Mouse (Mus musculus) lung, embryonic 14.5 days (tissue): ENCODE results near the gene 1700016H13Rik. TPM values are rescaled to one million over a fixed set of nuclear protein-coding genes. Genes with fewer than 3 reads are reported as not detected.
A peak's percentile ranks its signal among the peaks of the same experiment; 100 is the strongest.

ENCODE experiments used
- ATAC-seq: fragments of 200-750 bp; cut with Nextera tagmentation; 2 replicates; pipeline ENCODE4 v1.8.0; 2017; ENCODE audit warnings: mild to moderate bottlenecking, moderate TSS enrichment, moderate library complexity; ENCODE audit not compliant: insufficient read depth
- DNase-seq: peaks from one replicate; pipeline ENCODE4 v3.0.0-alpha.2; 2015
- H3K27ac ChIP-seq: fragments of 300-500 bp; sonication (generic); 2 replicates; pipeline ENCODE4 v1.5.1; 2014; ENCODE audit warnings: low read depth, mild to moderate bottlenecking, moderate library complexity
- H3K27me3 ChIP-seq: fragments of 300-500 bp; sonication (generic); 2 replicates; pipeline ENCODE4 v1.6.1; 2014; ENCODE audit warnings: low read length, control low read depth; ENCODE audit not compliant: insufficient read depth
- H3K36me3 ChIP-seq: fragments of 300-500 bp; sonication (generic); 2 replicates; pipeline ENCODE4 v1.6.1; 2014; ENCODE audit warnings: control low read depth; ENCODE audit not compliant: insufficient read depth
- H3K4me1 ChIP-seq: fragments of 300-500 bp; sonication (generic); 2 replicates; pipeline ENCODE4 v1.6.1; 2014; ENCODE audit warnings: antibody characterized with exemption, control low read depth; ENCODE audit not compliant: insufficient read depth
- H3K4me2 ChIP-seq: fragments of 300-500 bp; sonication (generic); 2 replicates; pipeline ENCODE4 v1.6.1; 2014; ENCODE audit warnings: mild to moderate bottlenecking
- H3K4me3 ChIP-seq: fragments of 300-500 bp; sonication (generic); 2 replicates; pipeline ENCODE4 v1.5.1; 2014; ENCODE audit warnings: low read depth, low read length
- H3K9ac ChIP-seq: fragments of 300-500 bp; sonication (generic); 2 replicates; pipeline ENCODE4 v1.6.1; 2014
- H3K9me3 ChIP-seq: fragments of 300-500 bp; sonication (generic); 2 replicates; pipeline ENCODE4 v1.6.1; 2016; ENCODE audit warnings: low read depth, low read length, control low read depth
- CTCF ChIP-seq: IDR thresholded peaks from 2 replicates; pipeline ENCODE4 v1.5.1; 2016; ENCODE audit warnings: antibody characterized with exemption, low read depth
- WGBS: fragments of 180-500 bp; shearing (Covaris S2); extraction: QIAGEN DNeasy Blood & Tissue Kit; methylation state at CpG from one replicate; pipeline ENCODE4 v1.1.7; 2014; 5-methylcytosine and 5-hydroxymethylcytosine counted together
- polyA plus RNA-seq: library from polyadenylated mRNA; unstranded; fragments of >200 nt; fragmentation: Nextera tagmentation; extraction: Ambion mirVana; gene quantifications from 2 replicates; pipeline ENCODE4 v1.2.1, GENCODE M21; 2014

1700016H13Rik gene
- polyA plus RNA-seq, 1 experiment from 2014 or later, result 0.45 TPM

DNA sequence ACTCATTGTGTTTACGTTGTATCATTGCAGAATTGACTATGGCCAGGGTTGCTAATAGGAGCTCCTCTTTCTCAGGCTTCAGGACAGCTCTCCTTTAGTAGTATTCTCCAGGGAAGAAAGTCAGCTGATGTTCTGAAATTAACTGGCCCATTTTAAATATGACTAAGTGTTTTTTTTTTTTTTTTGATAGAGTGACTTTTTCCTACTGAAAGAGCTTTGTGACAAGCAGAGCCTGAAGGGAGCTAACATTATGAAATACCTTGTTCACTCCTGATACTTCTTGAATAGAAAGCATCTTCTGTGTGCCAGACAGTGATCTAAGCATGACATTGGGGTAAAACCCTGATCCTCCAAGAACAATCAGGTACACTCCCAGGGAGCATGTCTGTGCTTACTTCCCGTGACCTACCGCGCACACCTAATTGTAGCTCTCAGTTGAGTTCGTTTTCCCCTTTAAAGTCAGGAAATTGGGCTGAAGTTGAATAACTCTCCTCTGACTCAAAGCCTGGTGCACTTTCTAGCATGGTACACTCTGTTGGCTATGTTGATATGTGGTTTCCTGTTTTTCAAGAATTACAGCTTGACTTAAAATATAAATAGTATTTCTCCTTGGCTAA, 42.2 kb upstream of the 1700016H13Rik start:
- H3K9me3 ChIP-seq, result no peaks in the 10 kb centered on the region
- 80% methylated on average over 5 of the region's 5 CpGs for WGBS
- ATAC-seq, result no peak
- H3K4me1 ChIP-seq, result no peaks in the 10 kb centered on the region
- H3K27ac ChIP-seq, result no peak overlapping the region
- no peak overlapping the region for H3K4me3 ChIP-seq
- H3K27me3 ChIP-seq, result peaks cover 13% of the 10 kb centered on the region
- H3K9ac ChIP-seq, result no peak overlapping the region
- no peak for DNase-seq
- no peak for TF ChIP-seq CTCF
- no peaks in the 10 kb centered on the region for H3K36me3 ChIP-seq
- no peak overlapping the region for H3K4me2 ChIP-seq

DNA sequence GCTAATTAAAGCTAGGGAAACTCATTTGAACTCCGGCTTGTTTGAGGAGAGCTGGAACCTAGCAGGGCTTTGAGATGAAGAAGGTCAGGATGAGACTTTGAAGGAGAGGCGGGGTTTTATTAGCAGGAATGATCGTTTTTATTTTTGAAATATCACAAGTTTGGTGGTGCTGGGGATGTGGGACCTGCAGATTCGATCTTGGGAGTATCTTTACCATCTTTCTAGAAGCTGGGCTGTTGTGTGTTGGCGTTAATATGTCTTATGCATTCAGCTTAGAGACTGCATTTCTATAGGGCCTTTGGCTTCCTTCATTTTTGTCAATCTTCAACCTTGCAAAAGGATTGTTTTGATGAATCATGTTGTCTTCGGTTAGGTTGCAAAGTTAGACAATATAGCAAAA, 38.3 kb upstream of the 1700016H13Rik start:
- H3K27ac ChIP-seq, result no peak overlapping the region
- no peaks in the 10 kb centered on the region for H3K9me3 ChIP-seq
- H3K36me3 ChIP-seq, result no peaks in the 10 kb centered on the region
- no peak overlapping the region for H3K4me3 ChIP-seq
- H3K4me1 ChIP-seq, result no peaks in the 10 kb centered on the region
- no peak overlapping the region for H3K9ac ChIP-seq
- DNase-seq (no peak), ATAC-seq (no peak)
- peaks cover 22% of the 10 kb centered on the region for H3K27me3 ChIP-seq
- TF ChIP-seq CTCF, result no peak
- WGBS, result 46% methylated on average over 6 of the region's 6 CpGs
- H3K4me2 ChIP-seq, result no peak overlapping the region

DNA sequence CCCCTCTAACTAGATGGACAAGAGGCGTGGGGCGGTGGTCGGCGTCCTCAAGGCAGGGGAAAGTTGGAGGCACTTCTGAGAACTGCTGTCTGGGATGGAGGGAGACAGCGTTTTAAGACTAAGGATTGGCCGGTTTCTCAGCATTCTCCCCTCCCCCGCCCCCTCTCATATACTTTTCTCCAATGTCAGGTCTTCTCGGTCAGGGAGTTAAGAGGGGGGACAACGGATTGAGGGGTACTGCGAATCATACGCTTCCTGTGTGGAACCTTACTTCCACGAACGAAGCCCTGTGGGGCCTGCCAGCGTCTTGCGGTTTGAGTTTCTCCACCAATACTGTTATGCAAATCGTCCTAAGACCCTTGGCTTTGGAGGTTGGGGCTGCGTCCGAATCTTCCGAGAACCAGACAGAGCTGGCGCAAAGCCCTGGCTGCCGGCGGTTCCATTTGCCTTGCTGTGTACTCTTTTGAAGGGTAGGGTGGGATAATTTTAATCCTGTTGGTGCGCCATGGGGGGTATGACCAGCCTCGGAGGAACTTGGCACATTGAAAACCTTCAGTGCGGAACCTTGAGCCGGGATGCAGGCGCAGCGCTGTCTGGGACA, 37.3 kb upstream of the 1700016H13Rik start:
- Histone ChIP-seq H3K4me2 (peak overlapping the region; percentile 100), H3K27ac (no peak overlapping the region), H3K4me1 (no peaks in the 10 kb centered on the region), H3K9ac (peak overlapping the region; percentile 52; the same call in 1 of the 2 replicates), H3K36me3 (no peaks in the 10 kb centered on the region), H3K4me3 (peak overlapping the region; percentile 62), H3K27me3 (peaks cover 22% of the 10 kb centered on the region), H3K9me3 (no peaks in the 10 kb centered on the region)
- ATAC-seq (peak; percentile 48; the same call in 1 of the 2 replicates), DNase-seq (peak; percentile 55)
- under 1% methylated on average over 28 of the region's 28 CpGs for WGBS
- no peak for TF ChIP-seq CTCF

DNA sequence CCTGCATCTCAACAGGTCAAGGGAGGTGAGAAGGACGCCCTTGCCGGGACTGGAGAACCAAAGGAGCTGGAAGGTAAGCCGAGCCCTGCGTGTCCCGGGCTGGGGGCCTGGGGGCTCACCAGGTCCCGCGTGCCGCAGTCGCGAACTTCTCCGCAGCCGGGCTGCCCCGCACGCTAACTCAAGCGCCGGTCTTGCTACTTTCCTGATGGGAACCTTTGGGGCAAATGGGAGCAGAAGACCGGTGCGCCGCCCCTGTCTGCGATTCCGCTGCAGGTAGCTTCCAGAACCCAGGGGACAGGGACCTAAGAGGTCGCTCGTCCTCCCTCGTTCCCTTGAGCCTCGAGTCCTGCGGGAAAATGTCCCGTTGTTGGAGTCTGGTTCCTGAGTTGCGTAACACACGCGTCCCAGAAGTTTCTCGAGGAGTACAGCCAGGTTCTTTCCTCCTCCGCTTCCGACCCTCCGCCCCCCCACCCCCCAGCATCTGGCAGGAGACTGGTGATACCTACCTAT, 36.8 kb upstream of the 1700016H13Rik start:
- no peak overlapping the region for H3K27ac ChIP-seq
- peak overlapping the region; percentile 52 for H3K9ac ChIP-seq
- H3K4me1 ChIP-seq, result no peaks in the 10 kb centered on the region
- DNase-seq, result peak; percentile 47
- peak overlapping the region; percentile 62 for H3K4me3 ChIP-seq
- peaks cover 22% of the 10 kb centered on the region for H3K27me3 ChIP-seq
- WGBS, result under 1% methylated on average over 34 of the region's 34 CpGs
- no peaks in the 10 kb centered on the region for H3K9me3 ChIP-seq
- no peak for TF ChIP-seq CTCF
- no peaks in the 10 kb centered on the region for H3K36me3 ChIP-seq
- peak; percentile 67; the same call in 1 of the 2 replicates for ATAC-seq
- H3K4me2 ChIP-seq, result peak overlapping the region; percentile 100

DNA sequence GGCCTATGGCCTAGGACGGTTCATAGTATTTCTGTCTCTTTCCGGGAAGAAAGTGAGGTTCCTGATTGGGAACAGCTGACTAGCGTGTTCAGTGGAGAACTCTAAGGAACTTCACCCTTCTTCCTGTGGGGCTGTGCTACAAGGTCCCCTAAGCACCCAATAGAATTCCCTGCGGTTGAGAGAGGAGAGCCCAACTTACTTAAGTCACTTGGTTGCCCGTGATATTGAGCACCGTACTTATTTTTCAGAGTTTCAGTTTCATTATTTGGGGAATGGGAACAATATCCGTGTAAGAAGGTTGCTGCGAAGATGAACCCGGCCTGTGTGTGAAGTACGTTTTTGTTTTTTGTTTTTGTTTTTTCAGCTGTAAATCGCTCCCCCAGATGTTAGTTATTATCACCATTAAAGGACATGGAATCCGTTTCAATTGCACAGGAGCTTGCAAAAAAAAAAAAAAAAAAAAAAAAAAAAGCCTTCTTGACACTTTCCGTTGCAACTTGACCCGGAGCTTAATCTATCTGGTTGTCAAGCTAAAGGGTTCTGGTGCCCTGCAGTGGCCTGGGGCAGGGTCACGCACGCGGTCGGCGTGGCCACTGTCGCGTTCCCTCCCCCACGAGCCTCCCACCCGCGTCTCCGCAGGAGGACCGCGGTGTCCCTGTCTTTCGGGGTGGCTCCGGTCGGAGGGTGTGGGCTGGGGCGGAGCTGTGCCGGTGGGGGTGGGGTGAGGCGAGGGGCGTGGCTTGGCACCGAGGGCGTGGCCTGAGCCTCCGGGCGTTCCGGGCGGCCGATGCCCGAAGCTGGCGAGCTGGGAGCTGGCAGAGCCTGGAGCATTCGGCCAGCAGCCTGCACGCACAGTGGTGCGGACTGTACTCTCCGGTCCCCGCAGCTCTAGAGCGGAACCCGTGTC, 36.1 kb upstream of the 1700016H13Rik start, which contains the start of gene Aff1:
Gene Aff1 (plus strand): TSS at position 751 of the 907 bp plus-strand sequence.
- Histone ChIP-seq H3K9ac (peak within 1 kb of the TSS; percentile 52), H3K36me3 (no peaks in the 10 kb centered on the region), H3K4me2 (peak within 1 kb of the TSS; percentile 100), H3K4me3 (peak within 1 kb of the TSS; percentile 62), H3K27me3 (peaks cover 22% of the 10 kb centered on the region), H3K27ac (no peak within 1 kb of the TSS), H3K9me3 (no peaks in the 10 kb centered on the region), H3K4me1 (no peaks in the 10 kb centered on the region)
- peak; percentile 86 for DNase-seq
- WGBS, result 4% methylated on average over 50 of the region's 50 CpGs
- TF ChIP-seq CTCF, result no peak
- peak; percentile 88 for ATAC-seq

DNA sequence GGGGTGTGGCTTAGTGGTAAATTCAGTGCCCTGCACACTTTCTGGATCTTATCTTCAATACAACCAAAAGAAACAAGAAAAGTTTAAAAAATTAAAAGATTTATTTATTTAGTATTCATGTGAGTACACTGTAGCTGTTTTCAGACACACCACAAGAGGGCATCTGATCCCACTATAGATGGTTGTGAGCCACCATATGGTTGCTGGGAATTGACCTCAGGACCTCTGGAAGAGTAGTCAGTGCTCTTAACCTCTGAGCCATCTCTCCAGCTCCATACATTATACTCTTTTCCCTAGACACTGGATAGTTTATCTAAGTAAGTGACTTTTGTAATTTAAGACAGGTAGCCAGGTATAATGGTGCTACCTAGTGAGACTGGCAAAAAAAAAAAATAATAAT, 35.4 kb upstream of the 1700016H13Rik start:
- no peaks in the 10 kb centered on the region for H3K4me1 ChIP-seq
- H3K27me3 ChIP-seq, result peaks cover 22% of the 10 kb centered on the region
- H3K4me3 ChIP-seq, result peak overlapping the region; percentile 62; the same call in 1 of the 2 replicates
- TF ChIP-seq CTCF, result peak; percentile 8; the same call in 1 of the 2 replicates
- no peak overlapping the region for H3K27ac ChIP-seq
- H3K9me3 ChIP-seq, result no peaks in the 10 kb centered on the region
- no peak for DNase-seq
- no peaks in the 10 kb centered on the region for H3K36me3 ChIP-seq
- H3K4me2 ChIP-seq, result peak overlapping the region; percentile 100
- no peak for ATAC-seq
- no peak overlapping the region for H3K9ac ChIP-seq
